Mouse (Mus musculus) ES-Bruce4 (cell line): ENCODE data around the gene Ptpn20. TPM values are rescaled to one million over a fixed set of nuclear protein-coding genes. Genes with fewer than 3 reads are reported as not detected.

ENCODE experiments used
- H3K27ac ChIP-seq: 2 replicates; pipeline ENCODE4 v1.5.1; 2012; ENCODE audit warnings: low read length, inconsistent platforms; ENCODE audit not compliant: insufficient read depth
- H3K27me3 ChIP-seq: 2 replicates; pipeline ENCODE4 v1.6.1; 2012; ENCODE audit warnings: mild to moderate bottlenecking, low read length, inconsistent platforms; ENCODE audit not compliant: control insufficient read depth, poor library complexity, insufficient read depth, severe bottlenecking
- H3K36me3 ChIP-seq: 2 replicates; pipeline ENCODE4 v1.6.1; 2012; ENCODE audit warnings: inconsistent platforms, mild to moderate bottlenecking, low read length, moderate library complexity; ENCODE audit not compliant: control insufficient read depth, poor library complexity, insufficient read depth, severe bottlenecking
- H3K4me1 ChIP-seq: one replicate; pipeline ENCODE4 v1.8.1; 2011; ENCODE audit warnings: low read length; ENCODE audit not compliant: control insufficient read depth, insufficient read depth
- H3K4me3 ChIP-seq: 2 replicates; pipeline ENCODE4 v1.5.1; 2011; ENCODE audit warnings: low read depth, mild to moderate bottlenecking, low read length
- H3K9ac ChIP-seq: 2 replicates; pipeline ENCODE4 v1.6.1; 2012; ENCODE audit warnings: low read depth, mild to moderate bottlenecking, inconsistent platforms; ENCODE audit not compliant: poor library complexity, severe bottlenecking
- H3K9me3 ChIP-seq: replicated peaks from 2 replicates; pipeline ENCODE4 v1.6.1; 2012; ENCODE audit warnings: mild to moderate bottlenecking, low read length, inconsistent platforms; ENCODE audit not compliant: control insufficient read depth, poor library complexity, insufficient read depth, severe bottlenecking
- CTCF ChIP-seq: IDR thresholded peaks from one replicate; pipeline ENCODE4 v1.8.1; 2011; ENCODE audit warnings: low read depth, low read length
- EP300 ChIP-seq: IDR thresholded peaks from 2 replicates; pipeline ENCODE4 v1.6.1; 2011; ENCODE audit warnings: low read depth, low read length; ENCODE audit not compliant: insufficient read depth
- POLR2A ChIP-seq: IDR thresholded peaks from one replicate; pipeline ENCODE4 v1.8.1; 2011; ENCODE audit warnings: low read length; ENCODE audit not compliant: insufficient read depth
- polyA plus RNA-seq: library from polyadenylated mRNA; stranded (reverse); fragments of >200 nt; gene quantifications from 2 replicates; pipeline ENCODE4 v1.2.4, GENCODE M21; 2011; ENCODE audit warnings: low read depth; ENCODE audit not compliant: missing spikeins, insufficient read depth, insufficient read length

Gene Ptpn20
- polyA plus RNA-seq, 1 experiment: 0.51 TPM

DNA sequence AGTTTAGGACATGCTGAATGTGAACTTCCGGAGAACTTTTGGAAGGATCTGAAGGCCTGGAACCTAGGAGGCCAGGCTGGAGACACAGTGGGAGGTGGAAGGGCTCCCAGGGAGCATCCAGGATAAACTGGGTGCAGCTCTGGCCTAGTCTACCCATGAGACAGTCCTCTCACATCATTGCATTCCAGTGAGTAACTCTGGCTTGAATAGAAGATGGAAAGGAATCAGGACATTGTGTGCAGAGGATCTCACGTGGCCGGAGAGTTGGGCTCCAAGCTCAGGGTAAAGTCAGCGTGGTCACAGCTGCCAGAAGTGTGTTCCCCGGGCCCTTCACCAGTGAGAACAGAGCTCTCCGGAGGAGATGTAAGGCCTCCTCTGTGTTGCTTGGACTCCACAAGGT is 91.6 kb downstream of the Ptpn20 start:
- H3K9me3 ChIP-seq: no peaks in the 10 kb centered on the region
- TF ChIP-seq CTCF: no peak
- TF ChIP-seq EP300: no peak
- TF ChIP-seq POLR2A: no peak
- no peak overlapping the region for H3K4me3 ChIP-seq
- H3K9ac ChIP-seq: no peak overlapping the region
- no peak overlapping the region for H3K27ac ChIP-seq
- H3K27me3 ChIP-seq: no peaks in the 10 kb centered on the region
- H3K36me3 ChIP-seq: no peaks in the 10 kb centered on the region
- no peaks in the 10 kb centered on the region for H3K4me1 ChIP-seq

DNA sequence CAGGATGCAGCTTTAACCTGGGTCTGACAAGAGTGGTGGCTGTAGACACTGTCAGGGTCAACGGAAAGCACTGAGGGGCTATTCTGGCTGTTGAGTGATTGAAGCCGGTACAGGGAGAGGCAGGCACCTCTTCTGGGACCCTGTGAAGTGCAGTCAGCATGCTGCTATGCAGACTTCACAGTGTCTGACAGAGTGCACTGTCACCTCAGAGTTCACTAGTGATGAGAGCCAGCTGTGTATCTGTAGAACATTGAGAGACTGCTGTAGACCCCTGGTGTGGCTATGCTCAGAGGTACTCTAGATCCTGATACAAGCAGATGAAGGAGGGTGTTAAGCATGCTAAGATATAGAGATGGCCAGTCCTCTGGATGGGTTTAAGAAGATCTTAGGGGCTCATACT is 93.8 kb downstream of the Ptpn20 start:
- Histone ChIP-seq H3K27me3 (no peaks in the 10 kb centered on the region), H3K4me3 (no peak overlapping the region), H3K9me3 (no peaks in the 10 kb centered on the region), H3K27ac (no peak overlapping the region), H3K4me1 (no peaks in the 10 kb centered on the region), H3K9ac (no peak overlapping the region), H3K36me3 (no peaks in the 10 kb centered on the region)
- TF ChIP-seq POLR2A: no peak
- TF ChIP-seq CTCF: no peak
- no peak for TF ChIP-seq EP300

DNA sequence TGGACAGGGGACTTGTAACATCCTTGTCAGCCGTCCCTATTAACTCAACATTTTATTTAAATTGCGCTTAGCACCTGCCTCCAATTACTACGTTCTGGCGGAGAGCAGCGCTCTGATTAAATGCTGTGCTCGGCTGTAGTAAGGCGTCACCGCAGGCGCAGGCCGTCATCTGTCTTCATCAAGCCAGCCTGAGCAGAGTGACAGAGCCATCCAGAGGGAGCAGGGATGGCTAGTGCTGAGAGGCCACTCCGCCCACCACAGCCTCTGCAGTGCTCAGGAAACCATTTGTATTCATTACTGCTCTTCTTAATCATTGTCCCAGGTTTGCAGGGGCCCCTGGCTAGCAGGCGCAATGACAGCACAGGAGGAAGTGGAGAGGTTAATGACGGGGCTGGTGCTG is 94.7 kb downstream of the Ptpn20 start:
- Histone ChIP-seq H3K27me3 (no peaks in the 10 kb centered on the region), H3K9ac (no peak overlapping the region), H3K9me3 (no peaks in the 10 kb centered on the region), H3K36me3 (no peaks in the 10 kb centered on the region), H3K27ac (no peak overlapping the region), H3K4me1 (no peaks in the 10 kb centered on the region), H3K4me3 (no peak overlapping the region)
- no peak for TF ChIP-seq POLR2A
- TF ChIP-seq EP300: no peak
- no peak for TF ChIP-seq CTCF

DNA sequence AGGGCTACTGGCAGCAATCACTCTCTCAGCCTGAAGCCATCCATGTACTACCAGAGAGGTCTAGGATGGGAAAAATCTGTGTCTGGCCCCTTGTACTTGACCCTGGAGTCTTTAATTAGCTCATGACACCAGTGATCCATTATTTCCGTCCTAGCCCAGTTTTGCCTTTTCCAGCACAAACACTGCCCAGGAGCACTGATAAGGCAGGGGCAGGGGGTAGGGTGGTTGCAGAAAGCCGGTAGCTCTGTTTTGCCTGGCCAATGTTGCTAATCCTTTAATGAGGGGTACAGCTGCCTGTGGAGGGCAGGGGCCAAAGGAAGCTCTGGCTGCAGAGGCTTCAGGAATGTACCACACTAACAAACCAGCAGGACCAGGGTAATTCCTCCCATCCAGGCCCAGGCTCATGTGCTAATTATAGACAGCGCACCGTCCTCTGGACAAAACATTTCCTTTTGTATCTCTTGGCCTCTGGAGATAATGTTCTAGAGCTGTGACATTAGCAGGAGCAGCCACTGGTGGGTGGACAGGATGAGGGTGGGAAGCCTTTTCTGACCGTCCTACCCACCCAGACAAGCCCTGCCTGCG is 98.5 kb downstream of the Ptpn20 start:
- Histone ChIP-seq H3K4me3 (no peak overlapping the region), H3K36me3 (no peaks in the 10 kb centered on the region), H3K4me1 (no peaks in the 10 kb centered on the region), H3K27me3 (no peaks in the 10 kb centered on the region), H3K27ac (no peak overlapping the region), H3K9me3 (no peaks in the 10 kb centered on the region), H3K9ac (no peak overlapping the region)
- TF ChIP-seq EP300 (no peak), CTCF (no peak), POLR2A (no peak)

DNA sequence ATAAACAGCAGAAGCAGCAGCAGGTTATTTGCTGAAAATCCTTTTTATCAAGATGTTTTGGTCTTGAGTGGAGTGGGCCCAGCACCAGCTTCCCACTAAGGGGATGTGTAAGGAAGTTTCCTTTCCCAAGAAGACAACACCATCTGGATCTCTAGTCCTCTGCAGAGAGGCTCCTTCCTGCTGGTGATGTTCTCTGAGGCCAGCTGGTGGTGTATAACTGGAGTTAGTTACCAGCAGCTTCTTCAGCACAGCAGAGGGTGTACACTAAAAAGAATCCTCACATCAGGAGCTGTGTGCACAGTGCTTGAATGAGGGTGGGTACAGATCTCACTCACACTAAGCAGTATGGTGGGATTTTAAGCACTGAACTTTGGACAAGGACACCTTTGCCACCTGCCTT is 100.0 kb downstream of the Ptpn20 start:
- H3K36me3 ChIP-seq: no peaks in the 10 kb centered on the region
- H3K4me3 ChIP-seq: no peak overlapping the region
- no peak for TF ChIP-seq POLR2A
- TF ChIP-seq CTCF: no peak
- TF ChIP-seq EP300: no peak

More for the DNA sequence above, 100.0 kb downstream of the Ptpn20 start:
- no peak overlapping the region for H3K27ac ChIP-seq
- no peaks in the 10 kb centered on the region for H3K4me1 ChIP-seq
- H3K9me3 ChIP-seq: no peaks in the 10 kb centered on the region
- H3K27me3 ChIP-seq: no peaks in the 10 kb centered on the region
- no peak overlapping the region for H3K9ac ChIP-seq

Other genes starting within 250 kb of the Ptpn20 start
- gene Mapk8, start 142.0 kb upstream of the Ptpn20 start, polyA plus RNA-seq: 81.5 and 82.1 TPM in 2 replicates
- 11.2 and 12.4 TPM in 2 replicates for gene Frmpd2, start 117.5 kb upstream of the Ptpn20 start, polyA plus RNA-seq